Mouse (Mus musculus) bone marrow macrophage, adult 2 months (primary cell): ENCODE data around the gene Cbl.

ENCODE experiments used
- CTCF ChIP-seq: IDR thresholded peaks from 2 replicates; pipeline ENCODE4 v1.5.1; 2012; ENCODE audit warnings: low read depth, mild to moderate bottlenecking, low read length, moderate library complexity
- POLR2A ChIP-seq: IDR thresholded peaks from 2 replicates; pipeline ENCODE4 v1.6.1; 2012; ENCODE audit warnings: mild to moderate bottlenecking, low read depth, low read length, borderline replicate concordance

- no peak for TF ChIP-seq POLR2A
- TF ChIP-seq CTCF: no peak
Measured at GRCm38 (mm10) chr9:44119948-44120465, 113.8 kb downstream of the Cbl start.
